Mouse (Mus musculus) forelimb bud, embryonic 11.5 days (tissue): Measurements from ENCODE around the gene Hoxd11.

ENCODE experiments used
- DNase-seq: peaks from one replicate; pipeline ENCODE4 v3.0.0-alpha.2; 2012; ENCODE audit warnings: low read depth, low spot score

Gene Hoxd11

DNA sequence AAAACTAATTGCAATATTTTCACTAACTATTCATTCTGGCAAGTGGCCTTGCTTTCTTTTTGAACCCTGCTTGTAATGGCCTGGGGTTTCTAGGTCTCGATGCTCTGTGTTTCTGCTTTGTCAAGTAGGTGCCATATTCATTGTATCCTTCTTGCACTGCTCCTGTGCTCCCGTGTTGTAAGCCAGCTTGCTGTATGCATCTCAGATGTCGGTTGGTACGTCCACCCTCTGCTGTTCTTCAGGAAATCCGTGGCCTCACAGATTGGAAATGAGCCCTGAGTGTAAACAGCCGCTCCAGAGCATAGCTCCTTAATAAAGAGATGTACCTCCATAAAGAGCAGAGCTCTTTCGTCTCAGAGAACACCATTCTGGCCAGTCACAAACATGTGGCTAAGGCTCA lies 28.2 kb downstream of the Hoxd11 start:
- no peak for DNase-seq

DNA sequence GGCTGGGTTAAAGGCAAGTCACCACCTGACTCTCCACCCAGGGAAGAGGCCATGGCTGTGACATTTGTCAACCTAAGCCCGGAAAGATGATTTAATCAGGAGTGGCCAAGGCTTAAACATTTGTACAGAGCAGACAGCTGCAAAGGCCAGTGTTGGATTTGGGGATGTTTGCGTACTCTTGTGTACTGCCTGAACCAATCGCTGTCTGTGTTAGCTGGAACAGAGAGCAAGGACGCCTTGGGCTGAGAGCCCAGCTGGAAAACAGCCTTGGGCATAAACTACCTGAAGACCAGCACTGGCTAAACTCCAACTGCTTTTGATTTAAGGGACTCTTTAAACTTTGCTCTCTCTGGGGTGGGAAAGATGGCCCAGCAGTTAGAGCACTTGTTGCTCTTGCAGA lies 29.3 kb downstream of the Hoxd11 start:
- DNase-seq: no peak

DNA sequence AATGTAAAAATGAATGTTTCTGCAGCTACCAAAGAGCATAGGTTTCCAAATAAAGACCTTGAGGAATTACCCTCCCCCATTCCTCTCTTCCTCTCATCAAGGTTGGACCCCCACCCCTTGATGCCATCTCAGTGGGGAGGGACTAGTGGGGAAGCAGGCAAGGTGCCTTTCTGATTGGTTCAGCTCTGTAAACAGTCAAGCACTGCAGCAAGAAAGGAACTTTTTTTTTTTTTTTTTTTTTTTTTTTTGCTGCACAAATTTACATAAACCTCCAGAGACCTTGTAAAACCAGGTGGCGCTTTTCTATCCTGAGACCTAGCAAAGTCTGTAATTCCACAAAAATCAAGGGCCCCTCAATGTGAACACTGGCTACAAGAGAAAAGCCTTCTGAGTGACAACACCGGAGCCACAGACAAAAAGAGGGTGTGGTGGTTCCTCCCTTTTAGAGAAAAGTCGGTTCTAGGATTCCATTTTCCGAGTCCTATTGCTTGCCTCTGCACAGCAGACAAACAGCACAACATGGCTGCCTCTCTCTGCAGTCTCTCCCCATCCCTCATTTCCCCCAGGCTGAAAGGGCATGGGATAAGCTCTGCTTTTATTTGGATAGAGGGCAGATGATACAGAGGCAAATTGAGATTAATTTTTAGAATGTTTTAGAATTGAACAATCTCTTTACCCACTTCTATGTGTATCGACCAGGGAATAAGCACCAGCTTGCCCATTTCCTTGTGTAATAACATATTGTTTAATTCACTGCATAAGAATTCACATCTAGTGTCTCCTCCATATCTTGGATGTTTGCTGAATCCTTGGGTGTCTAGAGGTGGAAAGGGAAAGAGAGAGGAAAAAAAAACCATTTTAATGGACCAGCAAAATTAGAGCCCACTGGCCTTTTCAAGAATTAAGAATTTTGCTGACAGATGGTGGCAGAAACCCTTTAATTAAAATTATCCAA lies 30.4 kb downstream of the Hoxd11 start:
- DNase-seq: no peak

DNA sequence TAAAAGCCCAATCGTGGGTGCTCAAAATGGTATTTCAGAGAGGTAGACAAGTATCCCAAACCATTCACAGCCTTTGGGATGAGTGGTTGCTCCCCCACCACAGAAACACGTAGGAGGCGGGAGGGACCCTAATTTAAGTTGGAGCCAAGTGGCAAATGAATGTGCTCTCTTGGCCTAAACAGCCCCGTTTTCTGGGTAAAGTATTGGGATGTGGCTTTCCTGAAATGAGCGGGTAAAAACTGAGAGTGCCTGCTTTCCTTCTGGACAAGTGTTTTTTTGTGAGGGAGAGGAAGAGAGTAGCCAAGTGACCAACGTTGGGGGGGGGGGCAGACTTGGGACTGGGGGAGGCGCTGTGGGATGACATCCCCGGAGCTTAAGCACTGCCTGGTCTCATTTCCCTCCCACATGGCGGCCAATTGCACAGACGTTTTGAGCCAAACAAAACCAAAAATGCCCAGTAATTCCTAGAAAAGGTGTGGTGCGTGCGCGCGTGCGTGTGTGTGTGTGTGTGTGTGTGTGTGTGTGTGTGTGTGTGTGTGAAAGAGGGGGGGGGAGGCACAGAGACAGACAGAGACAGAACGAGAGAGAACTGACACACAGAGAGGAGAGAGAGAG lies 31.7 kb downstream of the Hoxd11 start:
- DNase-seq: no peak

DNA sequence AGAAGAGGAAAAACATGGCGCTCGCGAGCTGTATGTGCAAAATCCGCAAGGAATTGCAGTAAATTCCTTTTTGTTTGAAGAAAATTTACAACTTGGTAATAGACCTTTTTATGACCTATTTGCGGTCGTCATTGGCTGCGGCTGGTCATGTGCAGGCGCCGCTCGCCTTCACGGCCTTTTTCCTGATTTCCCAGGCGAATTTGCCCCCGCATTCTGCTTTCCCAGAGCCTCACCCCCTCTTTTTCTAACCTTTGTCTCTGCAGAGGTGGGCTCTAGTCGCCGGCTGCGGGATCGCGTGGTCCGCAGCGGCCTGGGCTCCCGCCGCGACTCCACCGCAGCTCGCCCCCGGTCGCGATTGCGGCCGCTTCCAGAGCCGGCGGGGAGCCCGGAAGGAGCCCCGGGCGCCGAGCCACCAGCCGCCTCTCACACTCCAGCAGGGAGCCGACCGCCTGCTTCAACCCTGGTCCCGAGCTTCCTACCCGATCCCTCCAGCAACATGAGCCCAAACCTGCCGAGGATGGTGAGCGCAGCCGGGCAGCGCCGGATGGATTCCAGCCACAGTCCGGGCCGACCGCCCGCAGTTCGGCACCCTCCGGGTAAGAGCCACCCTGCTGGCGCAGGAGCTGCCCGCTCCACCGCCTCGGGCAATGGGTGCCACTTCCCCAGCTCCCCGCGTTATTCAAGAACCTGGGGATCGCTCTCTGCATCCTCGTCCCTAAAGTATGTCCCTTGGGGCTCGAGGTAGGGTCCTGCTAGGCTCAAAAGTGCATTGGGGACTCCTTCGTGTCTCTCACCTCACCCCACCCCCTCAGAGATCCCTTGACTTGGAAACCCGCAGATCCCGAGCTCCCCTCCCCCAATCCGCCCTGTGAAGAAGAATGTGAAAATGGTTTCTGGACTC lies 32.6 kb downstream of the Hoxd11 start, which contains the start of the genes Hoxd3 and Hoxd4:
TSS of gene Hoxd3 (plus strand) at position 207 of the 901 bp plus-strand sequence.
TSS of gene Hoxd4 (plus strand) at position 209 of the 901 bp plus-strand sequence.
- peak; percentile 83 for DNase-seq

DNA sequence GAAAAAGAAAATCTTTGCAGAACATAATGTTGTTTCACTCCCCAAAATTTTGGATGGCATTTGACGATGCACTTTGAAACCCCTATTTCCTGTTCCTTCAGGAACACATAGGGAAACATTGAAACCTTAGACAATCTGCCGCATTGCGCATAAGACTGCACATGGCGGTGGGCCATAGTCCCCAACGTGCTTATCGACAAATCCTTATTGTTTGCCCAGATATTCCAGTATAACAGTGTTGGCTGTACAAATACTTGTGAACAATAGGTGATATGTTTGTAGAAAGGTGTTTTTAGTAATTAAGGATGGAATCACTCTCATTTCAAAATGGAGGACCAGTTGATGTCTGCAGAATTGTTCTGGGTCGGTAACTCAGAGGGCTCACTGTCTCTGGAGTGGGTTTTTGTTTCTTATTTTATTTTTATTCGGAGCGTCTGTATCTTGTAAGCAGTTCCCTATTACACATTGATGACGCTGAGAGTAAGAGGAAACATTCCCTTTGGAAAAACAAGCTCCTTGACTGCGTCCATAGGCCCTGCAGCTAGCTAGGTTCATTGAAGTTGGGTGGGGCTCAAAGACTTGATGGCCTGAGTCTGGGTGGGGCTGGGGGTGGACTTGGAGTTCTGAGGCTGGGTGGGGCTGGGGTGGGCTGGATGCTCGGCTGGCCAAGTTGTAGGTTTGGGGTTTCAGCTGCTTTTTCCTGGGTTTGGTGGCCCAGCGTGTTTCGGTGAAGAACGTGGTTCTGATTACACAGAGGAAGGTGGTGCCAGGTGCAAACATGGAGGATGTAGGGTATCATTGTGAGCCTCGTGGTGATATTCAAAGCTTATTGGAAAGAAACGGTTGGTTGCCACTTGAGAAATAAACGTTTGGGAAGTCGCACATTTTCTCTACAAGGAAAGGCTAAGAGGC lies 34.1 kb downstream of the Hoxd11 start:
- no peak for DNase-seq

DNA sequence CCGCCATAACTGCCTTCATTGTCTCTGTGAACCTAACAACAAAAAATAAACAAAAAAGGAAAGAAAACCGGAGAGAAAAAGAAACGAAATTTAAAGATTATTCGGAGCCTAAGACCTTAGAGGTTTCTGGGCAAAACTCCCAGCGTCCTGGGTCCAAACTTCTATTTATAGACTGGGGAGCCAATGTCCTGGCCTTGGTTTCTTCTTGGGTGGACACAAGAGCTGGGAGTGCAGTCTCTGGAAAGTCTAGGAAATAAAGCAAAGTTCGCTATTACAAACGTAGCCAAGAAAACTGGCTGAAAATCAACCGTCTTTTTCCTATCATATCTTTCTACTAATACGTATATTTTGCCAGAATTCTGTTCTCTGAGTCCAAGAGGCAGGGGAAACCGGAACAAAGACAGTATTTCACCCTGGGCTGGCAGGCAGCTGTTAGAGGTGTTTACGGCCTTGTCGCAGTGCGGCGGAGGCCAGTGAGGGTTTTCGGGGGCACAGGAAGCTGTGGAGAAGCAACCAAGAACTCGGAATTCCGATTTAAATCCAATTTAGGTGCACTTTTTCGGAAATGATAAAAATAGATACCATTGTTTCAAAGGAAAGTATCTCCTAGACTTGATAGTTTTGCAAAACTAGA lies 34.9 kb downstream of the Hoxd11 start:
- no peak for DNase-seq

DNA sequence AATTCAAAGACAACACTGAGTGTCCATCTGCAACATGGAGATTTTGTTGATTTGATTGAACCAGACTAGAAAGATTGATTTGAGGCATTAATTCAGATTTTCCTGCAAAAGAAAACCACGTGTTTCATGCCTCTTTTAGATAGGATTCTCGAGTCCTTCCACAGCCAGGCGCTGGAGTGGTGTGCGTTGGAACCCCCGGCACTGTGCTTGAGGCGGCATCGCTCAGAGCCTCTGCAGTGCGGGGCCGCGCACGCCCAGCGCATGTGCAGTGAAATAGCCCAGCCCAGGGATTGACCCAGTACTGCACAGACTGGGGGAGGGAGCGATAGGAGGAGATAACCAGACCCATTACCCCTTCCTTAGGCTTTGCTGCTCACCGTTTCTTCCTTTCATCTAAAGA lies 35.5 kb downstream of the Hoxd11 start:
- DNase-seq: no peak

DNA sequence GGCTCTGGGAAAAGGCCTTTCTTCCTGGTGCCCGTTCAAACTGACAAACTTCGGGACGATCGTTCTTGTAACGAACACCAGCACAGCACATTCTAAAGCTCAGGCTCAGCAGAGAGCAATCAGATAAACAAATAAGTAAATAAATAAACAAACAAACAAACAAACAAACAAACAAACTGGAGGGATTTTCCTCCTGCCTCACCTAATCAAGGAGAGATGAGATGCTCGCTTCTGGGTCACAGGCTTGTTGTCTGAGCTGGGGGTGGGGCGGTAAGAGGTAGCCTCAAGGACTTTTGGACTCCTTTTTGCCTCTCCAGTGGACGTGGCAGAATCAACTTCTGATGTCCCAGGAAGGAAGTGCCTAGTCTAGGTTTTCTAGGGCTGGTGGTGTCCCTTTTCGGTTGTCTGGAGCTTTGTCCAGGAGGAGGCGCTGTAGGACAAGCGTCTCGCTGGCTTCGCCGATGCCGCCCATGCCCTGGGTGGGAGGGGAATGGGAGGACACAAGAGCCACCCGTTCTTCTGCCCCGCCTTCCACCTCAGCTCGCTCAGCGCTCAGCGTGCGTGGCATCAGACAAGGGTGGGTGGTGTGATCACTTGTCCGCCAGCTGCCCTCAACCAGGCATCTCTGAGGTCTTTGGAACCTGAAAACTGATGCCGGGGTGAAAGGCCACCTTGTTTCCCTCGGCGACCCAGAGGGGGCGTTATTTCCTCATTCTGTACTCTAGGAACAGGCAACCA lies 36.3 kb downstream of the Hoxd11 start:
- peak; percentile 94 for DNase-seq

DNA sequence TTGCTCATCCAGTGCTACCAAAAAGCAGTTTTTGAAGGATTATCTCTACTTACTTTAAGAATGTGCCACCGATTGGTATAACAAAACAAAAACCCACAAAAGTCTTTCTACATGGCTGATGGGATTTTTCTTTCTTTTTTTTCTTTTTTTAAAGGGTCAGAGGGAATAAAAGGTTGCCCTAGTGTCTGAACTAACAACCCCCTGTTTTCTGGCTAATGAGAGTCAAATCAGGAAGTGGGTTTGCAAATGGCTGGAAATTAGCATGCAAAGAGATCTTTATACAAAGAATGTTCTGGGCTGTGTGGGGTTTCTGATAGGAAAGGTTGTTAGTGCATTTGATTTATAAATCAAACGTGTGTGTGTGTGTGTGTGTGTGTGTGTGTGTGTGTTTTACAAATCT lies 41.0 kb downstream of the Hoxd11 start:
- DNase-seq: no peak

DNA sequence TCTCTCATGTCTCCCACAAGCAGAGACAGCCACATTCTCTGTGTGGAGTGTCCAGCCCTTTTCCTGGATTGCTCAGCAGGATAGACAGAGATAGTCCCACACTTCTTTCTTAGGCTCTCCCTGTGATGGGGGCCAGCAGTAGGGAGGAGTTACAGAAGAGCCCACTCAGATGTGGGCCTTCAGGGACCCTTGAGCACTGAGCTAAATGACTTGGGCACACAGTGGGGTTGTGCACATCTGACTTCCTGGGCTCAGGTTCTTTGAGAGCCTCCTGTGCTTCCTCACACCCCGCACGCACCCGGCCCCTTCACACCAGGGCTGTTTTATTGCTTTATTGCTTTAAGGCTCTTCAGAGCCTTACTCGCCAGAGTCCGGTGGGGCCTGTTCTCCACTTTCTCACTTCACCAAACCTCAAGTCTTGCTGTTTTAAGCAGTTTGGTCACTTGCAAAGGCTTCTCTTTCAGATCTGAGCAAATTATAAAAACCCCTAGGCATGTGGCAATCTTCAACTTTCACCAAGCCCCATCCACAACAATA lies 41.7 kb downstream of the Hoxd11 start:
- no peak for DNase-seq

DNA sequence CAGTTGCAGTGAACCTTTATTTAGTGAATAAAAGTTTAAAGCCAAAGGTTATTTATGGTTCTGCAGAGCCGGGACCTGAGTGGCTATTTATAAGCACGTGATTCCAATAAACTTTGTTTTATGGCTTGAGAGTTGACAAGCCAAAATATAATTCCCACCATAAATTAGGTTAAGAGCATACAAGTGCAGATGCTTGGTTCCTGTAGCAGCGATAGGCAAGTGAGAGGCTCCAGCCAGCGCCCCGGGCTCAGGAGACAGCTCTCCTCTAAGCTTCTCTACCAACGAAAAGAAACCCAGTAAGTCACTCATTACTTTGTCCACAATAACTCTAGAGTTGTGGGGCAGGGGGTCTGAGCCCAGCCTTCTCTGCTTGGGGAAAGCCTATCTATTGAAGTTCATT lies 42.5 kb downstream of the Hoxd11 start:
- no peak for DNase-seq

DNA sequence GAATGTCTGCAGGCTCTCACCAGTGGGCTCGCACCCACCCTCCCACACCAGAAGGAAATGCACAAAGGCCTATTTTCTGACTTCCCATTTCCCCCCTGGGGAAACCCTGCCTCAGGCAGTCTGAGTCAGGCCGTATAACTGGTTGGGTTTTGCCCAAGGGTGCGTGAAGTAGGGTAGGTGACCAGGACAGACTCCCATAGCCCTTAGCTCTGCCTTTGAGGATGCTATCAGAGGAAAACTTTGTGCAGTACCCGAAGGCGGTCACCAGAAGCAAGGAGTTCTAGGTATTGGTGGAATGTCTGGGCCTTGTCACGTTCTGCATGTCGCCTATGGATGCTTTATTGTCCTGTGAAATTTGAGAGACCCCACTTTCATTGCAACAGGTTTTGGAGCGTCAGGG lies 43.6 kb downstream of the Hoxd11 start:
- no peak for DNase-seq

DNA sequence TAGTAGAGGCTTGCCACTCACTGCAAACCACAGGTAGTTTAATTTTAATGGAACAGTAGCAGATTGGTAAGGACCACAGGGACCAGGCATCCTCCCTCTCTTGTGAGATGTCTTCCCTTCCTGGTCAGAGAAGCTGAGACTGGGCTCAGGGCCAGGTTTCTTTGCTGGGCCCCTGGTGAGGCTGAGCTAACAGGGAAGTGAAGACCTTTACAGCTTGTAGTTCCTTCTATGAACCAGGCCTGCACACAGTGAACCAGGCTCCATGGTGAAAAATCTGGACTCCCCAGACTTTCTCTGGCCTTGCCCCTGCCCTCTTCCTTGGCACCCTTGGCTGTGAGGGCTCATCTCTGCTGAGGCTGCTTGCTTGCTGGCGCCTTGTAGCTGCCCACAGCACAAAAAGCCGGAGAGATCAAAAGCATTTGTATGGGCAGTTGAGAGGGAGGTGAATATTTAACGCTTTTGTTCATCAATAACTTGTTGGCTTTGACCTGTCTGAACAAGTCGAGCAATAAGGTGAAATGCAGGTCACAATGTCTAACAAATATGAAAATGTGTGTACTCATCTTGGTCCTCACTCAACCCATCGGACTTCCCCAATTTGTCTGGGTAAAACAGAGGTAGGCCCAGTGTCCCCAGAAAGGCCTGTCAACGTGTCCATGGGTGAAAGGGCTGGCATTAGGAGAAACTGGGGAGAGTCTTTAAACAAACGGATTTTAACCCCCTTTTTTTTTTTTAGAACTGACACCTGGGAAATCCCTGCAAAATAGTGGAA lies 45.1 kb downstream of the Hoxd11 start:
- no peak for DNase-seq

DNA sequence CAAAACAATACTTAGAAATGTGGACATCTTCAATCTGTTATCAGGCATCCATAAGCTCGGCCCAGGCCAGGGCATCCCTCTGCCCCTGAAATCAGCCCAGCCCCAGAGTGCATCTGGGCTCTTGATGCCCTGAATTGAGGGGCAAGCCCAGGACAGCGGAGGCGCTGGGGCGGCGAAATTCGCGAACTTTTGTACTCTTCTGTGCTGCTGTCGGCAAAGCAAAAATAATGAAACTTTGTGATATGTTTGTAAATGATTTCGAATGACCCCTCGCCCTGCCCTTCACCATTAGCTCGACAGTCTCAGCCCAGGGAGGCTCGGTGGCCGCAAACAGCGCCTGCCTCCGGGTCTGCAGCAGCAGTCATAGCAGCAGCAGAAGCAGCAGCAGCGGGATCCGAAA lies 45.8 kb downstream of the Hoxd11 start:
- DNase-seq: no peak

DNA sequence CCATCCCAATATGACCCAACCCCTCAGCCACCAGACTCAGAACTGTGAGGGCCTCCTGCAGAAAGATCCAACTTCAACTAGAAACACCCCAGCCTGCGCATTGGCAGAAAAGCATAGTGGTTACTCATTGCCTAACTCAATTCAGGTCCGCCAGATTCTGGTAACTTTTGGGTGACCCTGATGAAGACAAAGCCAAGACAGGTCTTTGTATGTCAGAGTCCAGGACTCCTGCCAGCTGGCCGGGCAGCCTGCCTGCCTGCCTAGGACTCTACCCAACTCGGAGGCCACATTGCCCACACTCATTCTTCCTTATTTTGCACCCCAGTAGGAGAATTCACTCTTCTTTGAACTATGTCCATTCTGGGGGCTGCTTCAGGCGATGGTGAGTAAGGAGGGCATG lies 47.2 kb downstream of the Hoxd11 start, which contains the start of gene Gm28230:
TSS of gene Gm28230 (plus strand) at position 178 of the 400 bp plus-strand sequence.
- no peak for DNase-seq

DNA sequence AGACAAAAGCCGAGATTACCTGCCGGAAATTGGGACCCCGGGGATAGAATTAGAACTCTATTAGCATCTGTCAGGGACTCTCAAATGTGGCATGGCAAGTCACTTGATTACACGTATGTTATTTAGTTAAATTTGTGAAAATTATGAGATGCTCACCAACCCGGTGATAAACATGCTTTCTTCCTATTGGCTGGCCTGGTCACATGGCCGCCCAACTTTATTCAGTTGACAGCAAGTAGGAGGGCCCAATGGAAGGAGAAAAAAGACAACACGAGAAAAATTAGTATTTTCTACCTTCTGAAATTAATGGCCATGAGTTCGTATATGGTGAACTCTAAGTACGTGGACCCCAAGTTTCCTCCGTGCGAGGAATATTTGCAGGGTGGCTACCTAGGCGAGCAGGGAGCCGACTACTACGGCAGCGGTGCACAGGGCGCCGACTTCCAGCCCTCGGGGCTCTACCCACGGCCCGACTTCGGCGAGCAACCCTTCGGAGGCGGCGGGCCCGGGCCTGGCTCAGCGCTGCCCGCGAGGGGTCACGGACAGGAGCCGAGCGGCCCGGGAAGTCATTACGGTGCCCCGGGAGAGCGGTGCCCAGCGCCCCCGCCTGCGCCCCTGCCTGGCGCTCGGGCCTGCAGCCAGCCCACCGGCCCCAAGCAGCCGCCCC lies 47.7 kb downstream of the Hoxd11 start:
- DNase-seq: no peak
